17 mouse cellular contexts compared by ENCODE assay signal in the genomic region with DNA sequence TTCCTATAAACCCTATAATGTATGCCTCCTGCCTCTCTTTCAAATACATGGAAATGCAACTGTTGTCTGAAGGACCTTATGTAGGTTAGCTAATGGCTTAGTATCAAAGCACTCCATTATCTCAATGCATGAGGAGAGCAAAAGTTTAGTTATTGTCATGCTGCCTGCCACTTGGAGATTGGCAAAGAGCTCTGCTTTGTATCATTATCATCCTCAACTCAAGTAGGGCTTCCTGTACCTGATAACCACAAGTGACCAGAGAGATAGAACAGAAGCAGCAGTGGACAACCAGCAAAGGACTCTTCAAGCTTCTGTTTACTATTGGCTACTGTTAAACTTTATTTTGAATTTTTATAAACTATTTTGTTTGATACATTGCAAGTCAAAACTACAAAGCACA.
"Had no signal": no experiment of that assay in that cellular context is flagged by ENCODE, and none has a peak within 500 bp of the region (broad histone marks: within the 10 kb centered on the region; RNA-seq: fewer than 3 reads in every experiment).

No protein-coding gene starts in this region.

- H3K4me1 ChIP-seq: midbrain, embryonic 12.5 days; stomach, embryonic 15.5 days had no signal

- H3K9ac ChIP-seq: lung, embryonic 15.5 days; midbrain, embryonic 12.5 days; neural tube, embryonic 12.5 days; stomach, embryonic 15.5 days had no signal

- H3K4me3 ChIP-seq: lung, embryonic 15.5 days; megakaryocyte, embryonic 14.5 days; midbrain, embryonic 12.5 days; neural tube, embryonic 12.5 days; stomach, embryonic 15.5 days had no signal

- H3K27ac ChIP-seq: lung, embryonic 15.5 days; macrophage; midbrain, embryonic 12.5 days; neural tube, embryonic 12.5 days; stomach, embryonic 15.5 days; stomach, postnatal 0 days had no signal

- H3K27me3 ChIP-seq: lung, embryonic 15.5 days; megakaryocyte, embryonic 14.5 days; midbrain, embryonic 12.5 days; neural tube, embryonic 12.5 days; stomach, embryonic 15.5 days had no signal

- ATAC-seq: lung, postnatal 0 days; midbrain, embryonic 16.5 days had no signal

- H3K9me3 ChIP-seq: lung, embryonic 15.5 days; megakaryocyte, embryonic 14.5 days; midbrain, embryonic 12.5 days; neural tube, embryonic 12.5 days; stomach, embryonic 15.5 days had no signal

- H3K4me2 ChIP-seq: lung, embryonic 15.5 days; midbrain, embryonic 12.5 days; neural tube, embryonic 12.5 days; stomach, embryonic 15.5 days had no signal

- H3K36me3 ChIP-seq: lung, embryonic 15.5 days; midbrain, embryonic 12.5 days; neural tube, embryonic 12.5 days; stomach, embryonic 15.5 days had no signal

- DNase-seq: lung, adult 2 months; lung, postnatal 14 days; lung, postnatal 36 days; midbrain, embryonic 14.5 days; right cerebral cortex, postnatal 14 days; thymus, adult 2 months; thymus, postnatal 25 days; thymus, postnatal 4 days had no signal
